Mouse (Mus musculus) MEL (cell line): ENCODE data around the gene Pappa2. TPM values are rescaled to one million over a fixed set of nuclear protein-coding genes. Genes with fewer than 3 reads are reported as not detected.
A peak's percentile ranks its signal among the peaks of the same experiment; 100 is the strongest.

Experiments
- DNase-seq: peaks from one replicate; pipeline ENCODE4 v3.0.0; 2011; ENCODE audit warnings: low read depth, low spot score
- H3K27ac ChIP-seq: 2 replicates; pipeline ENCODE4 v1.5.1; 2012; ENCODE audit warnings: low read depth, mild to moderate bottlenecking, control low read depth, low read length, moderate library complexity; ENCODE audit not compliant: control insufficient read depth
- H3K27me3 ChIP-seq, 2 experiments: fragments of 150-350 bp in 1 of 2; sonication (generic) in 1 of 2; 2 replicates each; pipeline ENCODE4 v1.6.1; 2012; ENCODE audit warnings: low read length in 2 of 2, mild to moderate bottlenecking in 2 of 2, improper control_type of control experiment in 1 of 2, moderate library complexity in 1 of 2; ENCODE audit not compliant: insufficient read depth in 2 of 2, control insufficient read depth in 1 of 2
- H3K36me3 ChIP-seq, 2 experiments: 2 replicates each; pipeline ENCODE4 v1.6.1; 2012 to 2014; ENCODE audit warnings: low read length in 2 of 2, improper control_type of control experiment in 1 of 2, inconsistent platforms in 1 of 2, mild to moderate bottlenecking in 1 of 2; ENCODE audit not compliant: insufficient read depth in 2 of 2, control insufficient read depth in 1 of 2
- H3K4me1 ChIP-seq, 2 experiments: fragments of 150-350 bp in 1 of 2; sonication (generic) in 1 of 2; 2 replicates each; pipeline ENCODE4 v1.6.1; 2012; ENCODE audit warnings: low read length in 2 of 2, improper control_type of control experiment in 1 of 2, mild to moderate bottlenecking in 1 of 2; ENCODE audit not compliant: insufficient read depth in 2 of 2, control insufficient read depth in 1 of 2
- H3K4me3 ChIP-seq, 2 experiments: fragments of 150-350 bp in 1 of 2; sonication (generic) in 1 of 2; 2 replicates each; pipeline ENCODE4 v1.5.1; 2012; ENCODE audit warnings: low read depth in 2 of 2, low read length in 2 of 2, mild to moderate bottlenecking in 2 of 2, moderate library complexity in 2 of 2, control low read depth in 1 of 2, improper control_type of control experiment in 1 of 2; ENCODE audit not compliant: control insufficient read depth in 1 of 2, insufficient read depth in 1 of 2
- H3K79me2 ChIP-seq: 2 replicates; pipeline ENCODE4 v1.6.1; 2012; ENCODE audit warnings: mild to moderate bottlenecking, low read length, moderate library complexity; ENCODE audit not compliant: control insufficient read depth, poor library complexity, insufficient read depth
- H3K9ac ChIP-seq: 2 replicates; pipeline ENCODE4 v1.6.1; 2012; ENCODE audit warnings: low read depth, mild to moderate bottlenecking, control low read depth, low read length, moderate library complexity; ENCODE audit not compliant: control insufficient read depth, poor library complexity, severe bottlenecking
- H3K9me3 ChIP-seq: fragments of 150-350 bp; sonication (generic); replicated peaks from 2 replicates; pipeline ENCODE4 v1.6.1; 2012; ENCODE audit warnings: mild to moderate bottlenecking, low read length, improper control_type of control experiment, moderate library complexity; ENCODE audit not compliant: insufficient read depth
- BHLHE40 ChIP-seq: IDR thresholded peaks from 2 replicates; pipeline ENCODE4 v1.6.1; 2012; ENCODE audit warnings: low read depth, mild to moderate bottlenecking, inconsistent platforms, low read length, improper control_type of control experiment, borderline replicate concordance
- CHD1 ChIP-seq: IDR thresholded peaks from 2 replicates; pipeline ENCODE4 v1.6.1; 2012; ENCODE audit warnings: low read depth, mild to moderate bottlenecking, inconsistent platforms, low read length, improper control_type of control experiment
- CHD2 ChIP-seq: IDR thresholded peaks from 2 replicates; pipeline ENCODE4 v1.6.1; 2011; ENCODE audit warnings: low read length, improper control_type of control experiment
- CTCF ChIP-seq, 3 experiments: IDR thresholded peaks in 2 of 3; conservative IDR thresholded peaks in 1 of 3; 2 replicates each; pipeline ENCODE4 v1.5.1; 2011 to 2012; ENCODE audit warnings: low read length in 3 of 3, low read depth in 2 of 3, mild to moderate bottlenecking in 2 of 3, improper control_type of control experiment in 1 of 3, inconsistent platforms in 1 of 3, mixed read lengths in 1 of 3, moderate library complexity in 1 of 3; ENCODE audit not compliant: control insufficient read depth in 1 of 3, insufficient read depth in 1 of 3, poor library complexity in 1 of 3, severe bottlenecking in 1 of 3
- E2F4 ChIP-seq: IDR thresholded peaks from 2 replicates; pipeline ENCODE4 v1.6.1; 2011; ENCODE audit warnings: low read depth, low read length, improper control_type of control experiment, borderline replicate concordance
- ELF1 ChIP-seq: IDR thresholded peaks from 2 replicates; pipeline ENCODE4 v1.6.1; 2014; ENCODE audit warnings: low read depth, mild to moderate bottlenecking, inconsistent platforms, low read length, improper control_type of control experiment, moderate library complexity
- ETS1 ChIP-seq: IDR thresholded peaks from 2 replicates; pipeline ENCODE4 v1.6.1; 2012; ENCODE audit warnings: low read depth, mild to moderate bottlenecking, inconsistent platforms, low read length, improper control_type of control experiment, moderate library complexity
- GATA1 ChIP-seq: IDR thresholded peaks from 2 replicates; pipeline ENCODE4 v1.6.1; 2011; ENCODE audit warnings: low read depth, low read length, improper control_type of control experiment
- KAT2A ChIP-seq: conservative IDR thresholded peaks from 2 replicates; pipeline ENCODE4 v1.6.1; 2012; ENCODE audit warnings: low read depth, low read length, improper control_type of control experiment, inconsistent platforms
- MAFK ChIP-seq: IDR thresholded peaks from 2 replicates; pipeline ENCODE4 v1.6.1; 2011; ENCODE audit warnings: low read depth, mild to moderate bottlenecking, low read length, improper control_type of control experiment, borderline replicate concordance
- MAX ChIP-seq: IDR thresholded peaks from 2 replicates; pipeline ENCODE4 v1.6.1; 2011; ENCODE audit warnings: low read length, improper control_type of control experiment
- MAZ ChIP-seq: IDR thresholded peaks from 2 replicates; pipeline ENCODE4 v1.6.1; 2012; ENCODE audit warnings: low read depth, mild to moderate bottlenecking, inconsistent platforms, low read length, improper control_type of control experiment
- MEF2A ChIP-seq: IDR thresholded peaks from 2 replicates; pipeline ENCODE4 v1.6.1; 2014; ENCODE audit warnings: low read depth, mild to moderate bottlenecking, inconsistent platforms, low read length, improper control_type of control experiment; ENCODE audit not compliant: poor library complexity, insufficient replicate concordance, severe bottlenecking; ENCODE audit errors: extremely low read depth
- MYC ChIP-seq: IDR thresholded peaks from 2 replicates; pipeline ENCODE4 v1.6.1; 2011; ENCODE audit warnings: low read depth, mild to moderate bottlenecking, low read length, improper control_type of control experiment, moderate library complexity
- NELFE ChIP-seq: IDR thresholded peaks from 2 replicates; pipeline ENCODE4 v1.6.1; 2011; ENCODE audit warnings: low read depth, low read length, improper control_type of control experiment
- NRF1 ChIP-seq: IDR thresholded peaks from 2 replicates; pipeline ENCODE4 v1.6.1; 2014; ENCODE audit warnings: low read depth, mild to moderate bottlenecking, inconsistent platforms, low read length, improper control_type of control experiment, moderate library complexity; ENCODE audit not compliant: poor library complexity, insufficient read depth, severe bottlenecking
- POLR2A ChIP-seq, 2 experiments: IDR thresholded peaks; 2 replicates each; pipeline ENCODE4 v1.6.1; 2011 to 2012; ENCODE audit warnings: low read length in 2 of 2, mild to moderate bottlenecking in 2 of 2, control low read depth in 1 of 2, improper control_type of control experiment in 1 of 2, low read depth in 1 of 2, moderate library complexity in 1 of 2; ENCODE audit not compliant: control insufficient read depth in 1 of 2, insufficient read depth in 1 of 2, poor library complexity in 1 of 2
- POLR2AphosphoS2 ChIP-seq: IDR thresholded peaks from 2 replicates; pipeline ENCODE4 v1.6.1; 2011; ENCODE audit warnings: low read length, improper control_type of control experiment
- POLR2AphosphoS5 ChIP-seq: IDR thresholded peaks from 2 replicates; pipeline ENCODE4 v1.6.1; 2012; ENCODE audit warnings: low read depth, borderline replicate concordance, mild to moderate bottlenecking, inconsistent platforms, low read length, moderate library complexity, mixed read lengths
- RAD21 ChIP-seq: IDR thresholded peaks from 2 replicates; pipeline ENCODE4 v1.6.1; 2011; ENCODE audit warnings: mild to moderate bottlenecking, low read depth, low read length, improper control_type of control experiment
- RCOR1 ChIP-seq: IDR thresholded peaks from 2 replicates; pipeline ENCODE4 v1.6.1; 2012; ENCODE audit warnings: low read depth, mild to moderate bottlenecking, inconsistent platforms, low read length, improper control_type of control experiment
- SIN3A ChIP-seq: IDR thresholded peaks from 2 replicates; pipeline ENCODE4 v1.6.1; 2012; ENCODE audit warnings: low read length, improper control_type of control experiment, inconsistent platforms
- TAL1 ChIP-seq: IDR thresholded peaks from 2 replicates; pipeline ENCODE4 v1.6.1; 2012; ENCODE audit warnings: mild to moderate bottlenecking, inconsistent platforms, low read length, moderate library complexity, mixed read lengths
- TBP ChIP-seq: IDR thresholded peaks from 2 replicates; pipeline ENCODE4 v1.8.0; 2011; ENCODE audit warnings: low read depth, low read length, improper control_type of control experiment
- USF2 ChIP-seq, 2 experiments: IDR thresholded peaks; 2 replicates each; pipeline ENCODE4 v1.6.1; 2011 to 2012; ENCODE audit warnings: improper control_type of control experiment in 2 of 2, low read length in 2 of 2, borderline replicate concordance in 1 of 2, inconsistent platforms in 1 of 2, low read depth in 1 of 2, mild to moderate bottlenecking in 1 of 2; ENCODE audit not compliant: insufficient read depth in 1 of 2
- ZKSCAN1 ChIP-seq: IDR thresholded peaks from 2 replicates; pipeline ENCODE4 v1.6.1; 2012; ENCODE audit warnings: low read depth, mild to moderate bottlenecking, inconsistent platforms, low read length, improper control_type of control experiment, moderate library complexity
- polyA plus RNA-seq, 2 experiments: library from polyadenylated mRNA; stranded (reverse) in 1 of 2; unstranded in 1 of 2; fragments of >175 nt in 1 of 2; fragments of >200 nt in 1 of 2; gene quantifications; 2 replicates each; pipeline versions ENCODE4 v1.2.1 to v1.2.4; 2012; ENCODE audit warnings: low replicate concordance in 2 of 2, low read depth in 1 of 2; ENCODE audit not compliant: insufficient read length in 2 of 2, insufficient read depth in 1 of 2, missing spikeins in 1 of 2
- total RNA-seq: library from RNA; depleted of rRNA; stranded (reverse); fragments of 300-350 nt; gene quantifications from 2 replicates; pipeline ENCODE4 v1.2.3, GENCODE M21; 2012

Pappa2 gene
- total and polyA plus RNA-seq, 3 experiments = not detected

DNA sequence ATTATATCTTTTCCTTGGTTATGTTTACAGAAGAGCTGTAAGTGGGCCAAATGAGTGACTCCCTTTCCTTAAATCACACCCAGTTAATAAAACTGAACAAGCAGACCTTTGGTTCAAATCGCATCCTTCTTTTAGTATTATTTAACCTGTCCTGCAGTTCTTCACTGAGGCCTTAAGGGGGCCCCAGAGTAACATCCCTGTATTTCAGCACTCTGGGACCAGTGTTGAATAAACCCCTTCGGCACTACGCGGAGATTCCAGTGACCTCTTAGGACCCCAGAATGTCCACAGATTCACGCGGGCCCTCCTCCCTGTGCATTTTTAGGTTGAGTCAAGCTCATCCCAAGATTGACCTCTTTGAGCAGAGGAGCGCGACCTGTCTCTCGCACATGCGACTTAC, 135.7 kb downstream of the Pappa2 start:
- TF ChIP-seq POLR2A (IDR thresholded peaks at IDR 0.05; ENCODE audit: control insufficient read depth in 1 of 2, insufficient read depth in 1 of 2, low read depth in 1 of 2, low read length in 2 of 2, poor library complexity in 1 of 2) (no peak), RAD21 (peak; percentile 4; the same call in 1 of the 2 replicates), RCOR1 (no peak)
- TF ChIP-seq, all 39 proteins: peak for 1

DNA sequence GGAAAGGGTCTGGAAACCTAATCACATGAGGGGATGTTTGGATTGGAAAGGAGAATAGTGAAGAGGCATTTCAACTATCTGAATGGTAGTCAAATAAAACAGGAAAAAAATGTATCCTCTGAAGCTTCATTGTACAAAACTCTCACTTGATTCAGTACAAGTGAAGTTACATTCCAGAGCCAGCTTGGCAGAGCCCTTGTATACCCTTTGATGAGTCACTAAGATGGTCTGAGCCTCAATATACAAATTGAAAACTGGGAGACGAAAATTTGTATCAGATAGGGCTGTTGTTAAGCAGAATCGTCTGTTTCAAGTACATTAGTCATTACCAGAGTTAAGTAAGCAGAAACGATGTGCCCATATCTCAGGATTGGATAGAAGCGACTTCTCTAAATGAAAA, 143.1 kb downstream of the Pappa2 start:
- H3K4me1 ChIP-seq = no peaks in the 10 kb centered on the region
- H3K36me3 ChIP-seq = no peaks in the 10 kb centered on the region
- no peaks in the 10 kb centered on the region for H3K79me2 ChIP-seq
- H3K4me3 ChIP-seq = no peak overlapping the region
- H3K27me3 ChIP-seq = no peaks in the 10 kb centered on the region
- no peak for DNase-seq
- H3K27ac ChIP-seq = no peak overlapping the region
- no peak overlapping the region for H3K9ac ChIP-seq
- no peaks in the 10 kb centered on the region for H3K9me3 ChIP-seq
- TF ChIP-seq RCOR1 (no peak), GATA1 (no peak), E2F4 (no peak), ZKSCAN1 (no peak), MYC (no peak), CHD2 (no peak), MAZ (no peak), TAL1 (no peak), BHLHE40 (no peak), ETS1 (no peak), POLR2AphosphoS5 (no peak), SIN3A (no peak), USF2 (IDR thresholded peaks at IDR 0.05; ENCODE audit: borderline replicate concordance in 1 of 2, insufficient read depth in 1 of 2, low read depth in 1 of 2, low read length in 2 of 2) (no peak), TBP (no peak)

More for the DNA sequence above, 135.7 kb downstream of the Pappa2 start:
- Histone ChIP-seq H3K9me3 (no peaks in the 10 kb centered on the region), H3K4me1 (no peaks in the 10 kb centered on the region), H3K79me2 (no peaks in the 10 kb centered on the region), H3K27ac (no peak overlapping the region), H3K36me3 (no peaks in the 10 kb centered on the region), H3K4me3 (no peak overlapping the region), H3K27me3 (no peaks in the 10 kb centered on the region), H3K9ac (no peak overlapping the region)
- no peak for DNase-seq

DNA sequence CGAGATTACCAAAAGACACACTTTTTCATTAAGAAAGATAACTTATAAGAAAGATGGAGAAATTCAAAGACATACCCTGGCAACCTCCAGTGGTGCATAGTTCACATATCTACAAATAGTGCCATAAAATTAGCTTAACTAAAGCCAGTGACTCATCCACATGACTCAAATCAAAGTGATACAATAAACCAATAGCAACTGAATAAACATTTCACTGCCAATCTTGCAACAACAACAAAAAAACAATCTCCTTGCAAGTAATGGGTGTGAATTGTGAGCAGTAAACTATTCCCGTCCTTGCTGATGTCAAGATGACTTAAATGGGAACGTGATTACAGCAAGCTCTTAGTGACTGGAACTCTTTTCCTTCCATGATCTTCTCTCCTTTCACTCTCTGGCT, 150.1 kb downstream of the Pappa2 start:
- no peak for DNase-seq
- H3K4me1 ChIP-seq = no peaks in the 10 kb centered on the region
- H3K4me3 ChIP-seq = no peak overlapping the region
- H3K27ac ChIP-seq = no peak overlapping the region
- no peak for TF ChIP-seq NELFE
- TF ChIP-seq MAX = no peak
- no peak for TF ChIP-seq TBP
- no peak for TF ChIP-seq BHLHE40
- TF ChIP-seq ELF1 = no peak
- TF ChIP-seq CHD1 = no peak
- no peak for TF ChIP-seq RAD21
- TF ChIP-seq MAFK = no peak
- TF ChIP-seq CHD2 = no peak
- TF ChIP-seq POLR2AphosphoS5 = no peak
- no peak for TF ChIP-seq KAT2A
- TF ChIP-seq POLR2AphosphoS2 = no peak
- no peak for TF ChIP-seq CTCF (IDR thresholded peaks at IDR 0.05 in 2 of 3, conservative IDR thresholded peaks at IDR 0.05 in 1 of 3; ENCODE audit: control insufficient read depth in 1 of 3, insufficient read depth in 1 of 3, low read depth in 2 of 3, low read length in 3 of 3, poor library complexity in 1 of 3, severe bottlenecking in 1 of 3)
- no peak for TF ChIP-seq POLR2A (IDR thresholded peaks at IDR 0.05; ENCODE audit: control insufficient read depth in 1 of 2, insufficient read depth in 1 of 2, low read depth in 1 of 2, low read length in 2 of 2, poor library complexity in 1 of 2)
- no peak for TF ChIP-seq MEF2A
- no peak for TF ChIP-seq NRF1
- no peaks in the 10 kb centered on the region for H3K79me2 ChIP-seq
- H3K36me3 ChIP-seq = no peaks in the 10 kb centered on the region
- no peak overlapping the region for H3K9ac ChIP-seq
- H3K9me3 ChIP-seq = no peaks in the 10 kb centered on the region
- no peaks in the 10 kb centered on the region for H3K27me3 ChIP-seq
